Mouse (Mus musculus): ENCODE data around the gene Foxj1.

The Foxj1 gene

DNA sequence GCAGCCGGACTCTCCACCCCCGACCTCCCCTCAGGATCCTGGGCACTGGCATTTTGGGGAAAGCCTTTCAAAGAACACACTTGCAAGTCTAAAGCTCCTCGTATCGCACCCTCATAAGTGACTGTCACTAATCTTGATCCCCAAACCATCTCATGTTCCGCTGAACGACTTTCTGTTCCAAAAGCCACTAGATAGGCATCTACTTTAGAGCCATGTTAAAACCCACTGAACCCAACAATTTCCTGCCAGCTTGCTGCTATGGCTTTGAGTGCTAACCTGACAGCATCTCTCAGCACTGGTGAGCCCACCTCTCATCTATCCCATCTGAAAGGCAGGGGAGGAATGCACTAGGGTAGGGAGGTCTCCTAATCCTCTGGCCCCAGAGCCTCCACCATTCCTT, 2.3 kb upstream of the Foxj1 start:
- DNase-seq: no peak

DNA sequence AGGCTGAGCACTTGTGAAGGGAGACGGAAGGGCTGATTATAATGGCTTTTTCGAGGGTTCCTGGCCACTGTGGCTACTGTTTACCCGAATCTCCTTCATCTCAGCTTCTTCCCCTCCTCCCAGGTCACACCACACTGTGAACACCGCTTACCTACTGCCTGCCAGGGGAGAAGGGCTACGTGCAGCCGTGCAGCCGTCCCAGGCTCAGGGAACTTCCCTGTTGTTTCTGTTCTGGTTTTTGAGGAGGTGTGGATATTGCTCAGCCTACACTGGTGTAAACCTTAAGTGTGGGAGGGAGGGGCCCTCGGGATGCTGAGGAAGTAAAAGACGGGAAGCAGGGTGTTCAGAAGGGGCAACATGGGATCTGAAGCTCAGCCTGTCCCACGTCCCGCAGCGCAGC, 1.8 kb upstream of the Foxj1 start:
- DNase-seq: no peak

DNA sequence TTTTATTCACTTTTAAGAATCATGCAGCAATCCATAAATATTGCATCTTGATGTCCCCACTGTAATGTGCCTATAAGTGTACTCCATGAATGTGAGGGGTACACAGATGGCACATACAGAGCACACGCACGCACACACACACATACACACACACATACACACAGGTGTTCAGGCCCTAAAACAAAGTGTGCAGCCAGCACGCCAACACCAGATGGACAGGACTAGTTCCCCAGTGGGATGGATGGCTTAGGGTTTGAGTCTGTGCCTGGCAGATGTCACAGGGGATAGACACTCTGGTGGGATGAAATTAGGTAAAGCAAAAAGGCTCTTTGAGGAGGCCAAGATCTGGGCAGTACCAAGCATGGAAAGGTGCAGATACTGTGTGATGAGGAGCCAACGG, 1.2 kb upstream of the Foxj1 start:
- DNase-seq: no peak

DNA sequence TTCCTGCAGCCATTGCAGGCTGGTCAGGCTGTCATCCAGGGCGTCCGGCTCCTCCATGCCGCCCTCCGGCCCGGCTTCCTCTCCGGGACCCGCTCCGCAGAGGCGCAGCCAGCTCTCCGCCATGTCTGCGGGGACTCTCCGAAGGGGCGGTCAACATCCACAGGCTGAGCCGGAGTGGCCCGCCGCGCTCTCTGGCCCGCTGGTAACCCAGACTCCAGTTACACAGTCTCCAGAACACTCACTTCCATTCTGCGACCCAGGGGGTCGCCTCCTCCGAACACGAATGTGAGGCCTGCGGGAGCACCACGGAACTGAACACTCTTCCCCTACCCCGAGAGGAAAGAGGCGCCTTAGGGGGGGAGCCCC, 799 bp downstream of the Foxj1 start:
- DNase-seq: no peak

DNA sequence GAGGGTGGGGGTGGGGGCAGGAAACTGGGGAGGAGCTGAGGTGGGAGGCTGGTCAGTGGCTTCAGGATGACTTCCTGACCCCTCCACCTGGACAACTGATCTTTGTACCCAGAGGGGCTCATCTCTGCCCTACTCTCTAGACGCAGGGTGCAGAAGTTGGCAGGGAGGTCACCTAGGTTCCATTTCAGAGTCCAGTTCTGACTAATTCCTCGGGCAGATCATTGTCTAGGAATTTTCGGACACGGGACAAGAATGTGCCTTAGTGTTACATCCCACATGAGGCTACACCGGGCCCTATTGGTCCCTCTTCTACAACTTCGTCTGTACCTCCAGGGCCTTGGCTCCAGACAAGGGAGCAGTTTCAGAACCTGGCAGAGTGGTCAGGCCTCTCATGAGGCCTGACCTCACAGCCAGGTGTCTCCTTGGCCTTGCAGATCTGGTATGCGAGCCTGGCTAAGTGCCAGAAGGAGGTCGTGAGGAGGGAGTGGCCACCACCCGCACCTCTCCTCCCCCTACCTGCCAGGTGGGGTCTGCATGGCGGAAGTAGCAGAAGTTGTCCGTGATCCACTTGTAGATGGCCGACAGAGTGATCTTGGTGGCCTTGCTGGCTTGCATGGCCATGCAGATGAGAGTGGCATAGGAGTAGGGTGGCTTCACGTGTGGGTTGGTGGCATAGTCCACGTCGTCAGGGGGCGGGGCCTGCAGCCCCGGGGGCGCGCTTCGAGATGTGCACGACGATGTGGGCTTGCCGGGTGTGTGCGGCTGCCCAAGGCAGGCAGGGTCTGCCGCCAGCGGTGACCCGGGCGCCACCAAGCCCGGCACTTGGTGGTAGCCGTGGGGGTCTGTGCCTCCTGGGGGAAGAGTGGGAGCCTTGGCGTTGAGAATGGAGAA, 1.4 kb downstream of the Foxj1 start:
- peak; percentile 28 for DNase-seq

DNA sequence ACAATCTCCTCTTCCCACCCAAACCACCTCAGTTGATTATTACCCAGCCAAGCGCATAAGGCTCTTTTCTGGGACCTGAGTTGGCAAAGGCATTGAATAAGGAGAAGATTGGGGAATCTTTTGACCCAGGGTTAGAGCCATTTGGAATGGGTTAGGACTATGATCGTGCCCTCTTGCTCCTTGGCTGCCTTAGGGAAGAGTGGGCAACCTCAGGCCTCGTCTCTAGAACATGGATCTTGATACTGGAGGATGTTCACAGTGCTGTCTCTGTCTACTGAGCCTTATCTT, 2.3 kb downstream of the Foxj1 start:
- peak; percentile 19 for DNase-seq

DNA sequence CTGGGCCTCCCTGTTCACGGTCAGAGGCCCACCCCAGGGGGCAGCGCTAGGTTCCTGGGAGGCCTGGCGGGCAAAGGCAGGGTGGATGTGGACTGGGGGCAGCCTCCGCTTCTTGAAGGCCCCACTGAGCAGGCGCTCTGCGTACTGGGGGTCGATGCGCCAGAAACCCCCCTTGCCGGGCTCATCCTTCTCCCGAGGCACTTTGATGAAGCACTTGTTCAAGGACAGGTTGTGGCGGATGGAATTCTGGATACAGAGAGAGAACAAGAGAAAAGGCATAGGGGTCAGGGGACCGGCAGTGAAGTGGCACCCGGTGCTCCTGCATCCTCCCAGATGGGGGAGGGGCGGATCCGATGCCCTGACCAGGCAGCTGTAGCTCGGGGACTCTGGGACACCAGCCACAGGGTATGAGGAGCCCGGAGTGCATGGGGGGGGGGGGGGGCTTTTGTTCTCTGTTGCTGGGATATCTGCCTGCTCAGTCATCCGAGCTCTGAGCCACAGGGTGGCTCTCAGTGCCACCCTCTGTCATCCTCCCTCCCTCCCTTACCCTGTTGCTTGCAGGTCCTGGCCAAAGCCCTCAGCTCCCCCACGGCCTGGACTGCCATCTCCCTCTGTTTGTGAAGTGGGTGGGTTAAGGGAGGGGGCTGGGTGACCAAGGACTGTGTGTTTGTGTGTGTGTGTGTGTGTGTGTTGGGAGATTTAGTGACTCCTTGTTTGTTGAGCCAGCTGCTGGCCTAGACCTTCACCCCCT, 2.8 kb downstream of the Foxj1 start:
- no peak for DNase-seq

DNA sequence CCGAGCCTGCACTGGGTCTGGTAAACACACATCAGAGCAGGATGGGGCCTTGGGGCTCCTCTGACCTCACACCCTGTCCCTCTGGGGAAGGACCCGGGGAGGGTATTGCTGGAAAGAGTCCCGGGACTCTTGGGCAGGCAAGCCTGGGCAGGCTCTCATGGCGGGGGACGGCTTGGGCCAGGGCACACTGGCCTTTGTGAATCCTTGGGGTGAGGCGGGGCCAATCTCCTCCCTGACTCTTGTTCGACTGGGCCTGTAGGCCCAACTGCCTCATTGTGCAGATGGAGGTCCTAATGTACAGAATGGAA, 5.0 kb downstream of the Foxj1 start:
- no peak for DNase-seq

DNA sequence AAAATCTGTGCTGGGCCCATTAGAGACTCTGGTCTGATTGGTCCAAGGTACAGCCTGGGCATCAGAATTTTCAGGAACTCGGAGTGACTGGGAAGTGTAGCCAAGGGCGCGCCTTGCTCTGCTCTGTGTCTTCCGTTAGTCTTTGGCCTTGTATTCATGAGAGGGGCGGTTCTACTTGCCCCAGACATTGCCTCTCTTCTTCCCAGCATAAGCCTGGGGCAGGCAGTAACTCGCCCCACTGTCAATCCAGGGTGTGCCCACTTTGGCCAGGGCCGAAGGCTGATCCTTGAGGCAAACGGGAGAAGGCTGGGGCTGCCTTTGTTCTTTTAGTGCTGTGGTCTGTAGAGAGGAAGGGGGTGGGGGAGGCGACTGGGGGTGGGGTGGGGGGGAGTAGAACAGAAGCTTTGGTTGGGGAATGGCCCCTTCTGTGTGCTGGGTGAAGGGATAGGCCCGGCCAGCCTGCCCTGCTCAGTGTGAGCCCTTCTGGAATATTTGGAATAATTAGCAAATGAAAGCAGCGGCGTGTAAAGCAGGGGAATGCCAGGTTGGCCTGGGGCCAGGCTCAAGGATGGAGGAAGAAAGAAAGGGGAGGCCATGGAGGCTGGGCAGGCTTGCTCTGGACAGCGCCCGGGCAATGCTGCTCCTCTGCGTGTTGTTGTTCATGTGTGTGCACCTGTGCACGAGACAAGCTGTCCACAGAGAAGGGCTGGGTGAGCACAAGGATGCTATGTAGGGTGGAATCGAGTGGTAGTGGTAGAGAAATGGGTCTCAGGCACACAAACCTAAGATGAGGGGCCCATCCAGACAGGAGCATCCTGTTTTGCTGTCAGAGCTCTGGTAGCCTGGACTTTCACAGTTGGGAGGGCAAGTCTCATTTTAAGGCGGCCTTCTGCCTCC, 5.6 kb downstream of the Foxj1 start:
- DNase-seq: peak; percentile 58

DNA sequence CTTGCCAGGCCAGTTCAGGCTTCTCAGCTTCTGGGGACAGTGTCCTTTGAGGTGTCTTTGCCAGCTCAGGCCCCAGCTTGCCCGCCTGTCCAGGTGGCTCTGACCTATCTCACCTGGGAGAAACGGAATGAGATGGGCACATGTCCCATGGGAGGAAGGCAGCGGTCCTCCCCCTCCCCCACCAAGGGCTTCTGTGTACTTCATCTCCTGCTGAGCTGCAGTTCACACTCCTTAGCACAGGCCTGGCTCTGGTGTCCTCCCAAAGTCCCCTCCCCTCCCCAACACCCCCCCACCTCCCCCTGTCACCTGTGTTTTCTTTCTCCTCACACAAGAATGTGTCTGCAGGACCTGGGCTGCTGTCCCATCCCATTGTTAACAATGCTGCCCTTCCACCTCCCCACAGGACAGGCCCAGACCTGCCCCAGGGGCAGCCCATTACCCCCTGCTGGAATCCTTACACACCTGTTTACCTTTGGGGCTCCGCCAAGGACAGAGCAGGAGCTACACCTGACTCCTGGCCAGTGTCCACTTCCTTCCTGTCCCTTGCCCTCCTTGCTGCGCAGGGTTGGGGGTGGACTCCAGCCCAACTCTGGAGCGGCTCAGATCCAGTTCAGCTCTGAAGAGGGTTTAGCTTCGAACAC, 8.1 kb downstream of the Foxj1 start:
- no peak for DNase-seq

DNA sequence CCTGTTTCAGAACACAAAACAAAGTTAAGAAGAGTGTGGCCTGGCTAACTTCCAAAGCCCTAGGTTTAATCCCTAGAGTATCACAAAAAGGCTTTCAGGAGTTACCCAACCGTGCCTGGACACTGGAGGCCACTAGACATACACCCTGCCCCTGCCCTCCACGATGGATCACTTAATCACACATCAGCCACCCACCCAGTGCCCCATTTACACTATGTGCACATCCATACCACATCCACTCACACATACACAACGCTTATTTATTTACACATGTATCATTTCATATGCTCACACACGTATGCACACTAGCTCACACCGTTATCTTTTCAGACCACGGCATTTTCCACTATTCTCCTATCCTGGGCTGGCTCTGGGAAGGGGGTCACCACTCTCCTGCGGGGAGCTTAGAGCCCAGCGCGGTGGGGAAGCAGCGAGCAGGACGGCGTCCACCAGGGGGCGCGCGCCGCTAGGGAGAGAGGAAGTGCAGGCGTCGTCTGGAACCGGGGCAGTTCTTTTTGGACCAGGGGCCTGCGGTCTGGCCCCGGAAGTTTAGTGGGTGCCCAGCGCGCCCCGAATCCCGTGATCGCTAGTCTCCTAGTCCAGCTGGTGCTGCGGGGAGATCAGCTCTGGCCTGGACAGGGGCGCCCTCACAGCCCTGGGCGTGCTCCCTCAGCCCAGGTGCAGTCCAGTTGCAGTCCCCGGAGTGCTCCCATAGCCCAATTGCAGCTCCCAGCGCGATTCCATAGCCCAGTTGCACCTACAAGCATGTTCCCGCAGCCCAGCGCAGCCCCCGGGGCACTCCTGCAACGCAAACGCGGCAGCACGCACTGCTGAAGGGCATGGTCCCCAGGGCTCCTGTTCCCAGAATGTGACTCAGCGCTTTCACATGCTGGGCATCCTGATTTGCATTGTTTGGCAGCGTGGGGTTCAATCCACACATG, 16.2 kb downstream of the Foxj1 start:
- peak; percentile 88 for DNase-seq

DNA sequence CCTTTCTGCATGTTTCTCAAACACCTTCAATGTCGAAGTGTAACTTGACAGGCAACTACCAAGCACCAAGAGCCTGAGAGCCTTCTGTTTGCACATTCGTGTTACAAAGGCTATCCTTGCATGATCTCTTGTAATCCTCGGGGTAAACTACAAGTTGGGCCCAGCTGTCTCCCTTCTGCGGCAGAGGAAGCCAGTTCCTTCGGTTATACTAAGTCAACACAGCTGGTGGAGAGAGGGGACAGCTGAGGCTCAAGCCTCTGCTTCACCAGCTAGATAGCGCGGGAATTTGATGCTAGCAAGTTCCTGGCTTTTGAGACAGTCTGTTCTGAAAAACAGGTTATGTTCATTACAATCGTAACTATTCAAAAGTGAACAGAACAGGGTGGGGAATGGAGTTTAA, 22.8 kb downstream of the Foxj1 start:
- no peak for DNase-seq

DNA sequence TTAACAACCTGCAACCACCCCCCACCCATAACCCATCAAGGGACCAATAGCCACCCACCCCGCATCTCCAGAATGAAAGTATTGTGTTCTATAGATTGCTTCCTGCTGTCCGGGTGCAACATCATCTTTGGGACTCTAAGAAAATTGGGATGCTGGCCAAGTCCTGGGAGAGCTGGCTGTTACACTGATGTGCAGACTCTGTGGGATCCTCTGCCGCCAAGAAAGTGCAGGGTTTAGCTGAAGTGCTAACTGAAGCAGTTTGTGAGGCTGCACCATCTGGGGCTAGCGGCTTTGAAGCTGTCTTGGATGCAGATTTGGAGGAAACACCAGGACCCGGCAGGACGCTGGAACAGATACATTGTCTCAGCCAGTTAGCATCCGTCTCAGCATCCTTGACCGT, 24.0 kb downstream of the Foxj1 start:
- DNase-seq: no peak

DNA sequence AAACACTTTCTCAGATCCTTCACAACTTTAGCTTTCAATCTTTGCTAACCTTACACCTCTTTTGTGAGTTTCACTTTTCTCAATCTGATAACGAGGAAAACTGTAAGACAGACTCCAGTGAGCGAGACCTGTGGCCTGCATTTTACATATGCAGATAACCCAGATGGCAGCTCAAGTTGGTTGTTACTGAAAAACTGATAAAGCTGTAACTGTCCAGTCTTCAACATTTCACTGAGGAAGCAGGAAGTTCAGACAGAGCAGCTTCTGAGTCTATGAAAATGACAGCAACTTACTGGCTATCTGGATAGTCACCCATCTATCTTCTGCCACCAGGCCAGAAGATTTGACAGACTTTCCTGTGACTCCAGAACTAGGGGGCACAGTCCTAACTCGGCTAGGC, 25.6 kb downstream of the Foxj1 start:
- DNase-seq: no peak

DNA sequence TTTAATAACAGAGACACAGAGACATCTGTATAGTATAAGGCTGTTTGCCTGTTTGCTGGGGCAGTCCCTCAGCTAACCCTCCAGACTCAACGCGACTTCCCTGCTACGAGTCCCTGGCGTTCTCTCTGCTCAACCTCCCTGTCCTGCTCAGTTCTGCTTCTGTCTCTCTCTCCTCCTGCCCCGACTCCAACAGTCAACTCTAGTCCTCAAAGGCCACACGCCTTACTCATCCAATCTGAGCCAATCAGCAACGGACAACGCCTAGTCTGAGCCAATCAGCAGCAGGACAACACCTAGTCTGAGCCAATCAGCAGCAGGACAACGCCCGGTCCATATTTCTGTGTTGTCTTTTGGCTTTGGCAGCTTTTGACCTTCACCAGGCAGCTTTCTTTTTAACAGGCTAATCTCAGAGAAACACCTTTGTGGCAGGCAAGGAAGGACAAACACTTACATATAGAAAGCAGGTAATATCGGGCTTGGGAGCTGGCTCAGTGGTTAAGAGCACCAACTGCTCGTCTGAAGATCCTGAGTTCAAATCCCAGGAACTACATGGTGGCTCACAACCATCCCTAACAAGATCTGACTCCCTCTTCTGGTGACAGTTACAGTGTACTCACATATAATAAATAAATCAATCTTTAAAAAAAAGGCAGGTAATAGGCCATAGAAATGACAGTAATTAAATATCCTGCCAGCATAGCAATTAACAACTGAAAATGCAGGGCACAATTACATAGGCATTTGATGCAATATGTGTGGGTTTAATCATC, 27.3 kb downstream of the Foxj1 start:
- DNase-seq: no peak

DNA sequence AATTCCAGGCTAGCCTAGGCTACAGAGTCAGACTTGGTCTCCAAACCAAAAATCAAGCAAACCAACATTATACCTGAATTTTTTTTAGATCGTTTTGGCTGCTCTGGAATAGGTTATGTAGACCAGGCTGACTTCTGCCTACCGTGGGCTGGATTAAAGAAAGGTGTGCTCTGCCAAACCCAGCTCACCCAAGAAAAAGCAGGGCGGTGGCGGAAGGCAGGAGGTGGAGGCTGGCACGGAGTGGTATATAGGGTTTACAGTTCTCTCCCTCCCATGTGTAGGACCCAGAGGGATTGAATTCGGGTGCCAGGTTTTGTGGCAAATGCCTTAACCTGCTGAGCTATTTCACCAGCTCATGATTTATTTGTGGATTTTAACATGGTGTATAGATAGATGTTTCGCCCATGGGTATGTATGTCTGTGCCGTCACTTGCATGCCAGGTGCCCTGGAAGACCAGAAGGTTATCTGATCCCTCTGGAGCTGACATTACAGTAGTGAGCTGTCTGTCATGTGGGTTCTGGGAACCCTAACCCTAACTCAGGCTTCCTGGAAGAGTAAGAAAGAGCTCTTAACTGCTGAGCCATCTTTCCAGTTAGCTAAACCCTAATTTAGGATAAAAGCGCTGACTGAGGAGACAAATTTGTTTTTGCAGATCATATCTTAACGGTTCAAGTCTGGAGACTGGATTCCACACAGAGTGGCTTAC, 28.0 kb downstream of the Foxj1 start, which contains the start of gene Exoc7:
Gene Exoc7 (minus strand): TSS at position 215 of the 707 bp plus-strand sequence.
- DNase-seq: no peak

DNA sequence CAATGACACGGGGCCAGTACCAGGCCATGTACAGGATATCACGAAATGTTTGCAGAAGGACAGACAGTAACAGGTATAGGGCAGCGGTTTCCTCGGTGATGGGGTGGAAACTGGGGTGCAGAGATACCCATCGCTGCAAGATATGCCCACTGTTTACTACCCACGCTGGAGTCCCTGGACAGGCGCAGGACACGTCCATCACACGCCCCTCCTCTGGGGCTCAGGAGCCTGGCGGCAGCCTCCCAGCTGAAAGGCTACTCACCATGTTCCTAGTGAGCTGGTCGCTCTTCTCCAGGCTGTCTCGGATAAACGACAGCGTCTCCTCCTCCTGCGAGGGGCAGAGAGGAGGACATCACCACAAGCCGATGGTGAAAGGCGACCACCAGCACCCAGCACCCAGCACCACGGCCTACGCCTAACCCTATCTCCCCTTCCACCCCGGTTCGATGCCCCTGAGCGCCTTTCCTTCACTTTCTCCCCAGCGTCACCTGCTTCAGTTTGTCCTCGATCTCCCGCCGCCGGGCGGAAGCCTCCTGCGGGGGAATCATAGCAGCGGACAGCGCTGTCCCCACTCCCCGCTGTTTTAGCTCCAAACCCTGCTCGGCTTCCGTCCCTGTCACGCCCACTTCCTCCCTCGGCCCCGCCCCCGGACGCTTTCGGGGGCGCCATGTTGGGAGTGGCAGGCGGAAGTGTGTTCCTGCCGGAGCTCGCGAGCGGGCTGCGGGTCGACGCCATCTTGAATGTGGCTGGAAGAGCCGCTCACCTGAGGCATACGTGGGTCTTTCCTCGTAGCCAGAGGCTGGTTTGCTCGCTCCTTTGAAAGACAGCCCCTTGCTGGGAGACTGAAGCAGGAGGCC, 28.8 kb downstream of the Foxj1 start:
- peak; percentile 92 for DNase-seq

DNA sequence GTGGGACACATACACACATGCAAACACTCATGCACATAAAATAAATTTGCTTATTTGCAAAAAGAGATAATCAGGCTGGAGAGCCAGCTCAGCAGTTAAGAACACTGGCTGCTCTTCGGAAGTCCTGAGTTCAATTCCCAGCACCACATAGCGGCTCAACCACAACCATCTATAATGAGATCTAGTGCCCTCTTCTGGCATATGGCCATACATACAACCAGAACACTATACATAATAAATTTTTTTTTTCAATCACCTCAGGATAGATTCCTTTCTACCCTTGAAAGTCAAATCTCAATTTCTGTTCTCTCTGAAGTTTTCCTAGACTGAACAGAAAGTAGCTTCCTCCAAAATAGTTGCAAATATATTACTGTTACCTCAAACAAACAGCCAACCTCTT, 29.8 kb downstream of the Foxj1 start:
- no peak for DNase-seq

DNA sequence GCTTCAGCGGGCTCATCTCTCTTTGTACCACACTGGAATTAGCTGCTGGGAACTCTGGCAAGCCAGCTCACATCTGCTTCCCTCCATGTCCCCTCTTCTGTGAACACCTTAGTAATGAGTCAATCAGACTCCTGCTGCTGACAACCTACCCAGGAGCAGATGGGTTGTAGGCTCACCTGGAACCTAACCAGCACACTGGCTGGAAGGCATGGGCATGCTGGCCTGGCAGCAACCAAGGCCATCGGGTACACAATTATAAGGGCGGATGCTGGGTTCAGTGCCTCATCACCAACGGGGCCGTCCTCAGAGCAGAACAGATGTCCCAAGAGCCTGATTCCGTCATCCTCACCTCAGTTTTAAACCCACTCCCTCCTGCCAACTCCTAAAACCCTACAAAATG, 36.6 kb downstream of the Foxj1 start:
- no peak for DNase-seq

DNA sequence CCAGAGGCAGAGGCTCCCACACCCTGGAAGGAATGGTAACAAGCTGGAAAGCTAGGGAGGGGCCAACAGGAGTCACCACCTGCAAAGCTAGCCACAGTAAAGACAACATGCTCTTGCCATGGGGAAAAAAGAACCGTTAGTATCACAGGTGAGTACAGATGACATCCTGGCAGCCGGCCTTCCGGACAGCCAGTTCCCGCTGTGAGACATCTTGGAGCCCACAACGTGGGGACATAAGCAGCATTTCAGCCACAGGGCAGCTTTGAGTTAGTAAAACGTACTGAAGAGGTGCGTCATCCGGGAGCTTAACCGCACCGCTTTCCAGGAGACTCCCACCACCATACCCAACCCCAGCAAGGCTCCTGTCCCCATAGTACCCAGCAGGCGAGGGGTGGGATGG, 37.0 kb downstream of the Foxj1 start:
- DNase-seq: no peak
